Mouse (Mus musculus) liver, embryonic 12.5 days (tissue): ENCODE data around the gene Gm28897. TPM values are rescaled to one million over a fixed set of nuclear protein-coding genes. Genes with fewer than 3 reads are reported as not detected.
"Not testable (repeated sequence)": the region's sequence is repeated elsewhere in the genome, so short reads cannot be mapped to it uniquely, and the experiment has no call there.

Experiments
- ATAC-seq: fragments of 200-750 bp; cut with Nextera tagmentation; 2 replicates; pipeline ENCODE4 v1.8.0; 2017; ENCODE audit warnings: moderate number of reproducible peaks, mild to moderate bottlenecking, moderate library complexity
- H3K27ac ChIP-seq: fragments of 300-500 bp; sonication (generic); 2 replicates; pipeline ENCODE4 v1.5.1; 2016; ENCODE audit warnings: mild to moderate bottlenecking
- H3K27me3 ChIP-seq: fragments of 300-500 bp; sonication (generic); replicated peaks from 2 replicates; pipeline ENCODE4 v1.6.1; 2016; ENCODE audit warnings: mild to moderate bottlenecking, moderate library complexity
- H3K36me3 ChIP-seq: fragments of 300-500 bp; sonication (generic); 2 replicates; pipeline ENCODE4 v1.6.1; 2016; ENCODE audit warnings: mild to moderate bottlenecking, moderate library complexity
- H3K4me1 ChIP-seq: fragments of 300-500 bp; sonication (generic); 2 replicates; pipeline ENCODE4 v1.6.1; 2016
- H3K4me2 ChIP-seq: fragments of 300-500 bp; sonication (generic); 2 replicates; pipeline ENCODE4 v1.6.1; 2016; ENCODE audit warnings: mild to moderate bottlenecking, moderate library complexity
- H3K4me3 ChIP-seq: fragments of 300-500 bp; sonication (generic); 2 replicates; pipeline ENCODE4 v1.5.1; 2016; ENCODE audit warnings: mild to moderate bottlenecking, moderate library complexity
- H3K9ac ChIP-seq: fragments of 300-500 bp; sonication (generic); 2 replicates; pipeline ENCODE4 v1.6.1; 2016; ENCODE audit warnings: mild to moderate bottlenecking, moderate library complexity
- H3K9me3 ChIP-seq: fragments of 300-500 bp; sonication (generic); replicated peaks from 2 replicates; pipeline ENCODE4 v1.6.1; 2016; ENCODE audit warnings: mild to moderate bottlenecking, moderate library complexity
- WGBS: fragments of 180-500 bp; shearing (Covaris S2); methylation state at CpG from one replicate; pipeline ENCODE4 v1.1.7; 2016; ENCODE audit not compliant: insufficient replicate concordance; 5-methylcytosine and 5-hydroxymethylcytosine counted together
- polyA plus RNA-seq: library from polyadenylated mRNA; unstranded; fragments of >200 nt; fragmentation: Nextera tagmentation; extraction: Ambion mirVana; gene quantifications from 2 replicates; pipeline ENCODE4 v1.2.1, GENCODE M21; 2016

Gm28897 gene
- not detected in 2 replicates for polyA plus RNA-seq

DNA sequence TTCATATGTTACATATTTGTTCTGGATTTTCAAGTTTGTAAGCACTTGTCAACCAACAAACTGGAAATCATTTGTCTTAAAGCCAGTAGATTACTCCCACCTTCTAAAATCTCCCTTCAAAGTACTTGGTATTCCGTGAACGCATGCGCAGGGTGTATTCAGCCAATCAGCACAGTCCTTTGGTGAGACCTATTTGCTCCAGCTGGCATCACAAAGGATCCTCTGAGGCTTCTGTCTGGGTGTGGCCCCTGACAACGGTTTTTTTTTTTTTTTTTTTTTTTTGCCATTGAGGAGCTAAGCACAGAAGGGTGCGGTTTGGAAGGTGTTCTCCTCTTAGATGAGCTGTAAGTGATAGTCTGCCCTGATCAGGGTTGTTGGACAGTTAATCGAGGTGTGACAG is at the start of gene Gm28897:
TSS of gene Gm28897 (plus strand) at position 301 of the 400 bp plus-strand sequence.
- no CpG with 5 or more reads among the region's 6 CpGs for WGBS
- not testable (repeated sequence) for H3K9me3 ChIP-seq, ATAC-seq, H3K9ac ChIP-seq, H3K36me3 ChIP-seq, H3K27me3 ChIP-seq, H3K4me2 ChIP-seq, H3K4me1 ChIP-seq, H3K27ac ChIP-seq, H3K4me3 ChIP-seq
